Mouse (Mus musculus): Measurements from ENCODE around the gene Tbx21.
A peak's percentile ranks its signal among the peaks of the same experiment; 100 is the strongest.

Gene Tbx21

DNA sequence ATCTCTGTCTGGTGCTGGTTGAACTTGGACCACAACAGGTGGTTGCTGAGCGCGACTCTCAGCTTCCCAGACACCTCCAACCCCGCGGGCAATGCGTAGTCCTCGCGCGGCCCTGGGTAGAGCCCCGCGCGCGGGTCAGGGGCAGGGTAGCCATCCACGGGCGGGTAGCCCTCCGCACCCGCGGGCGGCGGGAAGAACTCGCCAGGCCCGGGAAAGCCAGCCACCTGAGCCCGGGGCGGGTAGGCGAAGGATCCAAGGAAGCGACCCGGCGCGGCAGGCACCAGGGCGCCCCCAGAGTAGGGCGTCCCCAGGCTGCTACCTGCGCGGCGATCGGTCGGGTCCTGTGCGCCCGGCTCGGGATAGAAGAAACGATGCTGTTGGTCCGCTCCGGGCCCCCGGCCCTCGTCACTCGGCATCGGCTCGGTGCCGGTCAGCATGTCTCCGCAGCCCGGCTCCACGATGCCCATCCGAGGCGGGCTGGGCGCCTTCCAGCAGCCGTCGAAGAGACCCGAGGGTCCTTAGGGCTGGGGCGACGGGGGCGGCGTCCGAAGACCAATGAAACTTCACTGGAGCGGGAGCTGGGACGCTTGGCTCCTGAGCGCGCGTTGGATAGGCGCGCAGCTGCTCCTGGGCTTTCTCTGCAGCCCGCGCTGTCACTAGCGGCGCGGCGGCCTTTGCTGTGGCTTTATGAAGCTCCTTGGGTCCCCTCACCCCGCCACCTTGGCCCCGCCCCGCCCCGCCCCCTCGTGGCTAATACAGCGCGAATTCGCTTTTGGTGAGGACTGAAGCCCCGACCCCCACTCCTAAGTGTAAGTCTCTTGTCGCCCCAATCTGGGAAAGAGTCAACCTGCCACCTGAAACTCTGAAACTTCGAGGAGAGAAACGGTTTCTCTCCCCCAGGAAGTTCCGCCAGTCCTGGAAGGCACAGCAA, at the start of gene Tbx21:
TSS of gene Tbx21 (minus strand) at position 661 of the 931 bp plus-strand sequence.
- no peak for DNase-seq (ENCODE audit: extremely low spot score)

DNA sequence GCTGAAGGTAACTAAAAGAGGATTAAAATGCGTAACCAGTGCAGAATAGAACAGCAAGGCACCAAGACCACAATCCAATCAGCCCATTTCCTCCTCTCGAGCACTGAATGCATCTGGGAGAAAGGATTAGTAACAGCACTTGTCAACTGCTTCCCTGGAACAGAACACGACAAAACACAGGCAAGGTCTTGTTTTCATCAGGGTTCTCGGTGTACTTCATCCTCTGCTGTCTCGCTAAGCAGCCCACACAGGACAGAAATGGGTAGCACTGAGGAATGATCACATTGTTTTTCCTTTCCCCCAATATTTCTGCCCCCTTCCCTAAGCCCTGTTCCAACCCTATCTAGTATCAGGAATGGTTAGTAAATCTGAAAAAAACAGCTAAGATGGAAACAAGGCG, 45.2 kb upstream of the Tbx21 start:
- no peak for DNase-seq (ENCODE audit: extremely low spot score)

DNA sequence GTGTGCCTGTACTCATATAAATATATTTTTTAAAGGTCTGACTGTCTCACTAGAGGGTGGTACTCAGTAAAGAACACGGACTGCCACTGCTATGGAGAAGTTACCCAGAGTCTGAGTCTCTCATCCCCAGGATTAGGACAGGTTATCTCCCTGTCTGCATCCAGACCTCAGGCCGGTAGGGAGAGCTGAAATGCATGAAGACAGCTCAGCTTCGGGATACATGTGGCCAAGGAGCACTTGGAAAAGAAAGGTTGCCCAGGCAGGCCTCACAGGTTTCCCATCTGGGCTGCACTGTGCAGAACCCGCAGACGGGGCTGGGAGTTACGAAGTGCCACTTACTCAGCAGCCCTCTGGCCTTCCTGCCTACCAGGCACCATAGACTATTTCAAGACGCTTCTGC, 41.9 kb upstream of the Tbx21 start:
- no peak for DNase-seq (ENCODE audit: extremely low spot score)

GRCm38 (mm10) chr11:97152662-97153287, 37.6 kb upstream of the Tbx21 start:
- no peak for DNase-seq (ENCODE audit: extremely low spot score)

DNA sequence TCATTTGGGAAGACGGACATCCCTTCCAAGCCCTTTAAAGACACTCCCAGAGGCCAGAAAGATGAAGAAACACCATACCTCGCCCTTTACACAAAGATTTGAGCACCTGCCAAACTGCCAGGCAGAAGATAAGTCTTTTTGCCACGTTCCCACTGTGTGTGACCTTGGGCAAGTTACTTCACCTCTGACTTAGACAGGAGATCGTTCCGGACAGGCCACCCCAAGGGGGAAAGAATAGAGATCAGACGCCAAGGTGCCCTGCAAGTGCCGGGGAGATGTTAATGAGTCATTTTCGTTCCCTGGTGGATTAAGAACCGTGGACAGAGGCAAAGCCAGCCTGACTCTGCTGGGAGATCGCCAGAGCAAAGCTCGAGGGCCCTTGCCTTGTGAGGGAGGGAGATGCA, 36.9 kb upstream of the Tbx21 start:
- peak; percentile 38 for DNase-seq (ENCODE audit: extremely low spot score)

DNA sequence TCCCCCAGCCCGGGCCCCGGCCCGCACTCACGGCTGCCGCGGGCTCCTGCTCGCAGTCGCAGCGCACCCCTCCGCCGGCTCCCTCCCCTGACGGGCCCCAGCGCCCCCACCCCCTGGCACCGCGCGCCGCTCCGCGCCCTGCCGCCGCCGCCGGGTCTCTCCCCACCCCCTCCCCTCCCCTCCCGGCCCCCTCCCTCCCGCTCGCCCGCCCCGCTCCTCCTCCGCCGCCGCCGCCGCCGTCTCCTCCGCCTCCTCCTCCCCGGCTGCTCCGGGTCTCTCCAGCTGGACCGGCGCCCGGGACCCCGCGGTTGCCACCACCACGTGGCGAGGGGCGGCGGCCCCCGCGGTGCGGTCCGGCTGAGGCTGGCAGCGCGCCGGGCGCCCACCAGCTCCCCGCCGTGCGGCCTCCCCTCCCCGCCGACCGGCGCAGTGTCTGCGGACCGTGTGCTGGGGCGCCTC, 36.2 kb upstream of the Tbx21 start, which contains the start of gene Tbkbp1:
TSS of gene Tbkbp1 (minus strand) at position 153 of the 459 bp plus-strand sequence.
- DNase-seq (ENCODE audit: extremely low spot score), result no peak

- peak; percentile 90 for DNase-seq (ENCODE audit: extremely low spot score)
Measured at GRCm38 (mm10) chr11:97150411-97151330, 35.5 kb upstream of the Tbx21 start.

GRCm38 (mm10) chr11:97149995-97150410, 34.9 kb upstream of the Tbx21 start:
- DNase-seq (ENCODE audit: extremely low spot score), result no peak

DNA sequence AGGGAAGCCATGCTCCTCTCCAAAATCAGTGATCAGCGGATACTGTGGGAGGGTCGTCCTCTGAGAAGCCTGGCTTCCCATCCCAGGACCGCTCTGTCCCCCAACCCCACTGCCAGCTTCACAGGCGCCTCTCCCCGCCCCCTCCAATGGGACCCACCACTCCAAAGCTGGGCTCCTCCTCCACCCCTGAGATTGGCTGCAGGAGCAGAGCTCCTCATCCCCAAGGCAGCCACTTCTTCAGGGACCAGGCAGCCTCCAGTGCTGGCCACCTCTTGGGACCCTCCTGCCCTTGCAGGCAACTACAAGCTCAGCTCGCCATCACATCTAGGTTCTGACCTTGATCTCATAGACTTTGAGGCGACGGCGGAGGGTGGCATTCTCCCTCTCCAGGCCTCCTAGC, 33.9 kb upstream of the Tbx21 start:
- no peak for DNase-seq (ENCODE audit: extremely low spot score)

GRCm38 (mm10) chr11:97148591-97148990, 33.5 kb upstream of the Tbx21 start:
- no peak for DNase-seq (ENCODE audit: extremely low spot score)

GRCm38 (mm10) chr11:97147333-97147732, 32.2 kb upstream of the Tbx21 start:
- no peak for DNase-seq (ENCODE audit: extremely low spot score)

DNA sequence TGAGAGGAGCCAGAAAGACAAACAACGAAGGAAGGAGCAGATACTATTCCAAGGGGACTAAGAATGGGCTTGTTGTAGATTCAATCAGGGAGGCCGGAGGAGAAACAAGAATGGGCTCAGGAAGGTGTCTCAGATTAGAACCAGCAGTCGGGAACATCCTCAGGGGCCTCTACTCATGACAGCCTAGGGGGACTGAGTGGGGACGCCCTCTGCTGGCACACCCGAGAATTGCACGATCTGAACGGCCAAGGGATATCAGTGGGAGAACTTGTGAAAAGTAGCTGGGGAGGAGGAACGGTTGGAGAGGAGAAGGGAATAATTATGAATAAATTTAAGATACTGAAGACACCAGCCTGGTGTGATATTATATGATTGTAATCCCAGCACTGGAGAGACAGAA, 31.6 kb upstream of the Tbx21 start:
- peak; percentile 80 for DNase-seq (ENCODE audit: extremely low spot score)

- no peak for DNase-seq (ENCODE audit: extremely low spot score)
Measured at GRCm38 (mm10) chr11:97145951-97146350, 30.8 kb upstream of the Tbx21 start.

GRCm38 (mm10) chr11:97145320-97145719, 30.2 kb upstream of the Tbx21 start:
- DNase-seq (ENCODE audit: extremely low spot score), result no peak

DNA sequence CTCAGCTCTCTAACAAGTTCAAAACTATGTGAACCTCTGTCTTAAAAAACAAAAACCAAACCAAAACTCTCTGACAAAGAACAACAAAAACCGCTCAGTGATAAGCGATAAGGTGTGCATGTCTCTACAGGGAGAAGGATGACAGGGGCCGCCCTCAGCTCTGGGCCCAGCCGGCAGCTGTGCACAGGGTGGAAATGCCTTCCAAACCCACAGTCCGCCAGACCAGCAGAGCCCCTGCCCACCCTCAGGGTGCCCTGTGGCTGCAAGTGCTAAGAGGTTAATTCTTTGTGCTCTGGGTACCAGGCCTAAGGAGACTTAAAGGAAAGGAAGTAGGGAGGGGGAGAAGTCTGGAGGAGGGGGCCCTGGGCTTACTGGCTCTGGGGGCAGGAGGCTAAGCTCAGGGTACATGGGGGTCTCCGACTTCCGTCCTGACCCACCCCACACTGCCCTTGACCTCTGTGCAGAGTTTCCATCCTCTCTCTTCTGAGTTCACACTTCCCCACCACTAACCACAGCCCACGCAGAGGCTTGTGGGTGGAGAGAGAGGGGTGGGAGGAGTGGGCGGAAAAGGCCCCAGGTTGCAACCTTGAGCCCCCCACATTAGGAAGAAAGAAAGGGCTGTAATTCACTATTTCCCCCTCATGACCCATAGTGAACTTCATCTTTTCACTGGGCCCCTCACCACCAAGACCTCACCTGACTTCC, 28.2 kb upstream of the Tbx21 start:
- DNase-seq (ENCODE audit: extremely low spot score), result no peak

GRCm38 (mm10) chr11:97142159-97142608, 27.1 kb upstream of the Tbx21 start:
- no peak for DNase-seq (ENCODE audit: extremely low spot score)

- DNase-seq (ENCODE audit: extremely low spot score), result no peak
Measured at GRCm38 (mm10) chr11:97140811-97141210, 25.7 kb upstream of the Tbx21 start.

DNA sequence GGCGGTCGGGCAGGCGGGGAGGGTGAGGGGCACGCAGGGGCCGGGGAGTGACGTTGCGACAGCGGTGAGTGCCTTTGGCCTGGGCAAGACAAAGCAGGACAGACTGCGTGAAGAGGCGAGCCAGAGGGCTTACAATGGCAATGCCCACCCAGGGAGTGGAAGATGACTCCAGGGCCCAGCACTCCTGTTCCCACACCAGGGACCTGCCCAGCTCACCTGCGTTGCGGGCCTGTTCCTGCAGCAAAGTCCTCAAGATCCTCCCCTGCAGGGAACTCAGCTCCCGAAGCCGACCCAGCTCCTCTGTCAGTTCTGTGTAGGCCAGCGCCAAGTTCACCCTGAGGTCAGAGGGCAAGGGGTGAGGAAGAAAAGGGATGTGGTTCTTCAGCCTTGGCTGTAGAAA, 24.1 kb upstream of the Tbx21 start:
- peak; percentile 43 for DNase-seq (ENCODE audit: extremely low spot score)

- DNase-seq (ENCODE audit: extremely low spot score), result no peak
Measured at GRCm38 (mm10) chr11:97138554-97139226, 23.6 kb upstream of the Tbx21 start.

GRCm38 (mm10) chr11:97133270-97133669, 18.1 kb upstream of the Tbx21 start:
- no peak for DNase-seq (ENCODE audit: extremely low spot score)

Measured in embryo, embryonic 9.5 days (tissue).